Mouse (Mus musculus) kidney, embryonic 15.5 days (tissue): ENCODE measurements around the gene Ubr3. TPM values are rescaled to one million over a fixed set of nuclear protein-coding genes. Genes with fewer than 3 reads are reported as not detected.

Source experiments
- ATAC-seq: fragments of 200-750 bp; cut with Nextera tagmentation; replicated peaks from 2 replicates; pipeline ENCODE4 v1.8.0; 2017; ENCODE audit warnings: moderate TSS enrichment; ENCODE audit not compliant: low FRiP score
- H3K27ac ChIP-seq: fragments of 300-500 bp; sonication (generic); 2 replicates; pipeline ENCODE4 v1.5.1; 2015; ENCODE audit warnings: mild to moderate bottlenecking, inconsistent platforms
- H3K27me3 ChIP-seq: fragments of 300-500 bp; sonication (generic); 2 replicates; pipeline ENCODE4 v1.6.1; 2015; ENCODE audit warnings: inconsistent platforms
- H3K36me3 ChIP-seq: fragments of 300-500 bp; sonication (generic); 2 replicates; pipeline ENCODE4 v1.6.1; 2015; ENCODE audit warnings: inconsistent platforms
- H3K4me1 ChIP-seq: fragments of 300-500 bp; sonication (generic); 2 replicates; pipeline ENCODE4 v1.6.1; 2015; ENCODE audit warnings: inconsistent platforms
- H3K4me2 ChIP-seq: fragments of 300-500 bp; sonication (generic); 2 replicates; pipeline ENCODE4 v1.6.1; 2015; ENCODE audit warnings: moderate library complexity, mild to moderate bottlenecking, inconsistent platforms
- H3K4me3 ChIP-seq: fragments of 300-500 bp; sonication (generic); replicated peaks from 2 replicates; pipeline ENCODE4 v1.5.1; 2015; ENCODE audit warnings: mild to moderate bottlenecking, inconsistent platforms
- H3K9ac ChIP-seq: fragments of 300-500 bp; sonication (generic); 2 replicates; pipeline ENCODE4 v1.6.1; 2015; ENCODE audit warnings: mild to moderate bottlenecking, inconsistent platforms
- H3K9me3 ChIP-seq: fragments of 300-500 bp; sonication (generic); replicated peaks from 2 replicates; pipeline ENCODE4 v1.6.1; 2016; ENCODE audit warnings: inconsistent platforms
- WGBS: fragments of 180-500 bp; shearing (Covaris S2); methylation state at CpG from one replicate; pipeline ENCODE4 v1.1.7; 2015; ENCODE audit warnings: mixed read lengths; 5-methylcytosine and 5-hydroxymethylcytosine counted together
- polyA plus RNA-seq: library from polyadenylated mRNA; unstranded; fragments of >200 nt; fragmentation: Nextera tagmentation; extraction: Ambion mirVana; gene quantifications from 2 replicates; pipeline ENCODE4 v1.2.1, GENCODE M21; 2015

Ubr3 gene
- polyA plus RNA-seq, 1 experiment from 2014 or later: 14.3 TPM

DNA sequence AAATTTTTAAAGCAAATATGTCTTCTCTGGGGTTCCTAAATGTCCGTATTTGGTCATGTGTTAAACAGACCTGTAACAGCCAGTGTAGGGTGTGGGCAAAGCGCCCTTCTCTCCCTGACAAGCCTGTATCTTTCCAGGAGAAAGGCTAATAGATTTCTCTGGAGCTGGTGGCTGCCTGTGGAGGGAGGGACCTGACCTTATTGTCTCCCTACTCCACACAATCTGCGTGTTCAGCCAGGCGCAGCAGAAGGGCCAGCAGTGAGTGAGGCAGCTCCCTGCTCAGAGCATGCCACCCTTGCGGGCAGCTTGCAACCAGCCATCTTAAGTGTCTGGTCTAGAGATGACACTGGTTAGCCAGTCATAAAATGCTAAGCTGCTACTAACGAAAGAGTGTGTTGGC, 147.4 kb downstream of the Ubr3 start:
- H3K9me3 ChIP-seq: no peaks in the 10 kb centered on the region
- 0 out of 2 replicates have a peak, but pooled peaks cover 4% of the 10 kb centered on the region for H3K4me1 ChIP-seq
- H3K9ac ChIP-seq: no peak overlapping the region
- peak; percentile 89 for ATAC-seq
- no peak overlapping the region for H3K4me3 ChIP-seq
- H3K36me3 ChIP-seq: no peaks in the 10 kb centered on the region
- no peak overlapping the region for H3K27ac ChIP-seq
- 32% methylated on average over 6 of the region's 6 CpGs for WGBS
- no peaks in the 10 kb centered on the region for H3K27me3 ChIP-seq
- no peak overlapping the region for H3K4me2 ChIP-seq

DNA sequence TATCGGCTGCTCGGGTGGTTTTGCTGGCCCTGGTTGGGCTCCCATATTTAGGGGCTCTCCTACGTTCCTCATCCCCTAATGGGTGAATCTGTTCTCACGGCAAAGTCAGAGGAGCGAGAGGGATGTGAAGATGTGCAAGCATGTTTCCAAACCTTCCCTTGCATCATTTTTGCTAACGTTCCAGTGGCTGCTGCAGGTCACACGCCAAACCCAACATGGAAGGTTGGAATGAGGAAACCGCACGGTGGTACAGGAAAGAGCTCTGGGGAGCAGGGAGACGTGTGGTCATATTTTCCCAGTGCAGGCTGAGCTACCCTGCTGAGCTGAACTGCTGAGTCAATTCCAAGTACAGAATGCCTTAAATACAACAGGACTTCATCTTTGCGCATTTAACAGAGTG, 150.8 kb downstream of the Ubr3 start:
- H3K27me3 ChIP-seq: no peaks in the 10 kb centered on the region
- H3K27ac ChIP-seq: no peak overlapping the region
- H3K4me3 ChIP-seq: no peak overlapping the region
- H3K36me3 ChIP-seq: no peaks in the 10 kb centered on the region
- WGBS: 81% methylated on average over 11 of the region's 11 CpGs
- H3K4me2 ChIP-seq: no peak overlapping the region
- no peak overlapping the region for H3K9ac ChIP-seq
- H3K4me1 ChIP-seq: no peaks in the 10 kb centered on the region
- no peak for ATAC-seq
- H3K9me3 ChIP-seq: no peaks in the 10 kb centered on the region

DNA sequence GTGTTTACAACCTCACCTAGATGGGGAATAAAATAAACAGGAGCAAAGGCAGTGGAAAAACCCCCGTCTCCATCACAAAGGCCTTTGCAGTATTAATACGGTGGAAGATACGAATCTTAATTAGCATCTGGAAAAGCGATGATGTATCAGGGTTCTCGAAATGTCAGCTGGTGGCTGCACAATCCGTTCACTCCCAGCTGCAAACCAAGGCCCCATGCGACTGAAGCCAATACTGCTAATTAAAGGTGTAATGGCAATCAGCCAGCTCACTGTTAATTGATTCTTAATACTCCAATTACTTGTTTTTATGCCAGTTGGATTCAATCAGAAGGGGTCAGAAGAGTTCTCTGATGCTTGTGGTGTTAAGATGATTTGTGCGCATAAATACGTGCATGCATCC, 156.8 kb downstream of the Ubr3 start:
- WGBS: 81% methylated on average over 9 of the region's 9 CpGs
- ATAC-seq: no peak

DNA sequence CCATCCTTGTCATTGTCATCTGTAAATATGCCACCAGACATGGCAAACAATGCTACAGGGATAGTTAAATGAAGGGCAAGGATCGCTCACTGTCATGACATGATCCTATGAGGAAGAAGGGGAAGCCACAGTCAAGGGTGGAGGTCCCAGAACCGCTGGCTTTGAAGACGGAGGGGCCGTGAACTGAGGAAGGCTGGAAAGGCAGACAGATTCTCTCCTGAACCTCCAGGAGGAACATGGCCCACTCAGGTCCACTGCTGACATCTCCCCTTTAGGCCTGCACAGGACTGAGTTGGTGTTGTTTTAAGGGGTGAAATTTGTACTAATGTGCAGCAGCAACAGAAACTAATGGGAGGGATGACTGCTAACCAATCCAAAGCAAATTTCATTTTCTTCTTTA, 161.2 kb downstream of the Ubr3 start:
- H3K36me3 ChIP-seq: no peaks in the 10 kb centered on the region
- no peak overlapping the region for H3K27ac ChIP-seq
- H3K9ac ChIP-seq: no peak overlapping the region
- H3K4me1 ChIP-seq: peaks cover 9% of the 10 kb centered on the region; the same call in 1 of the 2 replicates
- 88% methylated on average over 4 of the region's 4 CpGs for WGBS
- H3K9me3 ChIP-seq: no peaks in the 10 kb centered on the region
- no peak overlapping the region for H3K4me3 ChIP-seq
- ATAC-seq: no peak
- no peaks in the 10 kb centered on the region for H3K27me3 ChIP-seq
- no peak overlapping the region for H3K4me2 ChIP-seq

More for the DNA sequence above, 156.8 kb downstream of the Ubr3 start:
- no peak overlapping the region for H3K9ac ChIP-seq
- H3K4me2 ChIP-seq: no peak overlapping the region
- no peaks in the 10 kb centered on the region for H3K4me1 ChIP-seq
- H3K27me3 ChIP-seq: no peaks in the 10 kb centered on the region
- no peaks in the 10 kb centered on the region for H3K36me3 ChIP-seq
- H3K4me3 ChIP-seq: no peak overlapping the region
- H3K27ac ChIP-seq: no peak overlapping the region
- no peaks in the 10 kb centered on the region for H3K9me3 ChIP-seq

DNA sequence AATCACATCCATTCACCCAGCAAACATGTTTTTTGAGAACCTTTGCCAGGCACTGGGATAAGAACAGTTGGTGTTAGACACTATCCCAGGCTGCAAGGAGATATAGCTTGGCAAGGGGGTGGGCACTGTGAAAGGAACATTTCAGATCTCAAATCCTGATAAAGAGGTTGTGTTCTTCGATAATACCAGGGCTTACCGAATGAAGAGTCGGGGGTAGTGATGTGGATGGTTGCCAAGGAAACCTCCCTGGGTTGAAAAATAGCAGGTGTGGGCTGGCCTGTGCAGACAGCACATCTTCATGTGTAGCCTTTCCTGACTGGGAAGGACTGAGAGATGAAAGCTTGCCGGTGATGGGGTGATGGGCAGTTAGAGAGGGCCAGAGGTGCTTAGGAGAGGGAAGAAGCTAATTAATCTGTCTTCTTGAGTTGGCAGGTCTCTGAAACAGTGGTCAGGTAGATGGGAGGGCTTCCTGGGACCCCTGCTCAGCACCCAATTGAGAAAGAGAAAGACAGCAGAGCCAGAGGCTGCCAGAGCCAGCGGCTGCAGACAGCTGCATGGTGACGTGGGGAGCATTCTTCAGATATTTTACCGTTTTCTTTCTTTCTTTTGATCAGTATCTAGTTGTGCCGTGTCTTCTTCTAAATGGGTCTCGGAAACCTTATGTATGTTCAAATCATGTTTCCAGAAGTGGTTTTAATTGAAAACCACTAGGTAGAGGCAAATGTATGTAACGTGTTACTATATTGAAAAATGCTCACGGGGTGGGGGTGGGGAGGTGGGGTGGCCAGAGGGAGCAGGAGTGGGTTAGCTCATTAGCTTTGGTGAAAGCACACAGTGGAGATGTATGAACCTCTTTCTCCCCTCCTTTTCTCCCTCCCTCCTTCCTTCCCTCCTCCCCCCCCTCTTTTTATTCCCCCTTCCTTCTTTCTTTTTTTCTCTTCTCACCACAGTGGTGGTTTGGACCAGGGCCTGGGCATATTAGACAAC, 163.6 kb downstream of the Ubr3 start:
- Histone ChIP-seq H3K4me1 (peaks cover 15% of the 10 kb centered on the region; the same call in 1 of the 2 replicates), H3K4me2 (no peak overlapping the region), H3K27me3 (no peaks in the 10 kb centered on the region), H3K9me3 (no peaks in the 10 kb centered on the region), H3K4me3 (no peak overlapping the region), H3K27ac (no peak overlapping the region), H3K36me3 (no peaks in the 10 kb centered on the region), H3K9ac (no peak overlapping the region)
- WGBS: 58% methylated on average over 11 of the region's 11 CpGs
- ATAC-seq: no peak

DNA sequence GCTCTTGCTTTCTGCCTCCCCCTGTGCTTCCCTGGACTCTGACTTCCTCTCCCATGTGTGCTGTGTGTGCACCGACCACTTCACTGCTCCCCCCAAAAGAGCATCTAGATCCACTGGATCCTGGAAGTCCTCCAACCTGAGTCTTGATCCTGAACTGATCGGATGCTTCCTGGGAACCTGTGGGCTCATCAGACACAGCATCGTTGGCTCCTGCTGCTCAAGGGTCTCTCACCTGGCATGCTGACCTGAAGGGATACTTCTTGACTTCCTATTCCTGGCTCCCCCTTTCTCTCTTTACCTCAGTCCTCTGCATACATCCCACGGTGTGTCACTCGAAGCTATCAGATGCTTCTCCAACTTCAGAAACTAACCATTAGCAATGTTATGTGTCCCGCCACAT, 168.1 kb downstream of the Ubr3 start:
- ATAC-seq: no peak
- no peak overlapping the region for H3K4me2 ChIP-seq
- no peak overlapping the region for H3K4me3 ChIP-seq
- H3K4me1 ChIP-seq: peaks cover 30% of the 10 kb centered on the region
- H3K27me3 ChIP-seq: no peaks in the 10 kb centered on the region
- H3K27ac ChIP-seq: no peak overlapping the region
- no peaks in the 10 kb centered on the region for H3K9me3 ChIP-seq
- no peaks in the 10 kb centered on the region for H3K36me3 ChIP-seq
- WGBS: 78% methylated on average over 6 of the region's 6 CpGs
- no peak overlapping the region for H3K9ac ChIP-seq

DNA sequence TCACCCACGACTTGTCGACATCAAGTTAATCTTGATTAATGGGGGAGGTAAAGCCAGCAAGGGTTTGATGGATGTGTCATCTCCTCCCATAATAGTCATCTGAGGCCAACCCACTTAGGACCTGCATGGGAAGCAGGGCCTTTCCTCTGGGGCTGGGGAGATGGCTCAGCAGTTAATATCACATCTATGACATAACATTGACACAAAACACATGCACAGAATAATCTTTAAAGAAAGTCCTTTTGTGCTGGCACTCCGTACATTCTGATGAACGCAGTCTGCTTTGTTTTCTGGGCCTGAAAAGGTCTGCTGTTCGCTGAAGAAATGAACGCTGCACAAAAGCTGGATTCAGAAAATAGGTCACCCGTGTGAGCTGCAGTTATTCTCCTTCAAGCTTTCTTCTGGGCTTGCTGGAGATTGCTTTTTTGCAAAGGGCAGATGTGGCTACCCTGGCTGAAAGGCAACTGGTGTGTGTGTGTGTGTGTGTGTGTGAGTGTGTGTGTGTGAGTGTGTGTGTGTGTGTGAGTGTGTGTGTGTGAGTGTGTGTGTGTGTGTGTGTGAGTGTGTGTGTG, 168.8 kb downstream of the Ubr3 start:
- H3K4me2 ChIP-seq: no peak overlapping the region
- peak overlapping the region; percentile 78 for H3K27ac ChIP-seq
- H3K9ac ChIP-seq: no peak overlapping the region
- H3K9me3 ChIP-seq: no peaks in the 10 kb centered on the region
- no peak overlapping the region for H3K4me3 ChIP-seq
- H3K36me3 ChIP-seq: no peaks in the 10 kb centered on the region
- 70% methylated on average over 7 of the region's 7 CpGs for WGBS
- ATAC-seq: no peak
- H3K4me1 ChIP-seq: peaks cover 25% of the 10 kb centered on the region
- no peaks in the 10 kb centered on the region for H3K27me3 ChIP-seq

DNA sequence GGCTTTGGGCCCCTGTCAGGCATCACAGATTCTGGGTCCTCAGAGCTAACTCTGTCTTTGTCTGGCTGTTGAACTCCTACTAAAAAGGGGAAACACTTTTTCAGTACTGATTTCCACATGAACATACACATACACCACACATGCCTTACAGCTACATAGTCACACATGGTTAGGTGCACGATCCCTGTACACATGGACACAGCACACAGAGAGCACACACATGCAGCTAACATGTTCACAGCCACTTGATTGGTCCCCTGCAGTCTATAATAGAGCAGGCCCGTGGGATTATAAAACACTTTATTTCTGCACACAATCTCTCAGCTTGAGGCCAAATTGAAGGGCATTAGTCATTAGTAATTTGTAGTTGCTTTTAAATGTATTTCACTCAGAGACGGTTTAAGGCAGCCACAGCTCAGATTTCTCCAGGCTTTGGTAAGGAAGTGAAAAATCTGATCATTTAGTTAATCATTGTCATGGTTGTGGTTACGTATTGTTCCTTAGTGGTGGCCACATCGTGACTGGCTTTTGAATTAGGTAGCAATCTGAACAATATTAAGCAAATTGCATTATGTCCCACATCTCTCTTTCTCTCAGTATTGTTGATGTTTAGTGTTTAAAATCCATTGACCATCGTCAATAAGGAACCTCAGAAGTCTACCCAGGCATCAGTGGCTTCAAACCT, 169.4 kb downstream of the Ubr3 start:
- Histone ChIP-seq H3K4me2 (no peak overlapping the region), H3K27me3 (no peaks in the 10 kb centered on the region), H3K4me1 (peaks cover 24% of the 10 kb centered on the region), H3K4me3 (no peak overlapping the region), H3K9me3 (no peaks in the 10 kb centered on the region), H3K27ac (peak overlapping the region; percentile 78), H3K36me3 (no peaks in the 10 kb centered on the region), H3K9ac (no peak overlapping the region)
- ATAC-seq: 0 out of 2 replicates have a peak, but pooled peaks have one; percentile 47
- WGBS: 63% methylated on average over 6 of the region's 6 CpGs

DNA sequence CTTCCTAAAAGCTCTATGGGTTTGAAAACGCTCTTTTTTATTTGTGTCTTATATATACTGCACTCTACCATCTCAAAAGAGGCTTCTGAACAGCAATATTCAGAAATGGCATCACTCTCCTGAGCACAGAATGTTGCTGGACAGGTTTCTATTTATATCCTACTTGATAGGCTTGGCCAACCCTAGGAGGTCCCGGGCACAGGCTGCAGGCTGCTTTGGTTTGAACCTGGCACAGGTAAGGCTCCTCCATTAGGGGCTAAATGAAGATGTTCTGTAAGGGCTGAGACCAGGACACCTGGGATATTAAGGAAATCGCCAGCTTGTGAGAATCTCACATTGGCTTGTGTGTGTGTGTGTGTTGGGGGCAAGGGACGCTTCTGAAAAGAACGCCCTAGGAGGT, 172.8 kb downstream of the Ubr3 start:
- WGBS: 83% methylated on average over 5 of the region's 5 CpGs
- Histone ChIP-seq H3K4me3 (no peak overlapping the region), H3K9ac (no peak overlapping the region), H3K27me3 (no peaks in the 10 kb centered on the region), H3K27ac (peak overlapping the region; percentile 74), H3K9me3 (no peaks in the 10 kb centered on the region), H3K4me1 (peaks cover 15% of the 10 kb centered on the region), H3K4me2 (peak overlapping the region; percentile 31; the same call in 1 of the 2 replicates), H3K36me3 (no peaks in the 10 kb centered on the region)
- ATAC-seq: no peak; the same call in 1 of the 2 replicates

Other genes with a start within 250 kb of the Ubr3 start
- gene Klhl41, start 227.1 kb upstream of the Ubr3 start, polyA plus RNA-seq: 2.5 and 3.7 TPM in 2 replicates
- gene Fastkd1, start 183.7 kb upstream of the Ubr3 start, polyA plus RNA-seq: 11.8 and 13.7 TPM in 2 replicates
- 145 and 160 TPM in 2 replicates for gene Ppig, start 174.7 kb upstream of the Ubr3 start, polyA plus RNA-seq
- gene Ccdc173, start 107.7 kb upstream of the Ubr3 start, polyA plus RNA-seq: 2.4 and 2.6 TPM in 2 replicates
- gene Phospho2, start 107.6 kb upstream of the Ubr3 start, polyA plus RNA-seq: 22.6 and 26.4 TPM in 2 replicates
- 28.8 and 32.2 TPM in 2 replicates for gene Klhl23, start 75.3 kb upstream of the Ubr3 start, polyA plus RNA-seq
- gene Ssb, start 35.7 kb upstream of the Ubr3 start, polyA plus RNA-seq: 356 and 389 TPM in 2 replicates
- 42.9 and 43.4 TPM in 2 replicates for gene Mettl5, start 11.6 kb upstream of the Ubr3 start, polyA plus RNA-seq
- 0.43 and 0.44 TPM in 2 replicates for gene Myo3b, start 141.9 kb downstream of the Ubr3 start, polyA plus RNA-seq